ENCODE assay signal across 8 mouse cellular contexts in genomic region chr3:94953764-94954616, GRCm38 (mm10). TPM values are rescaled to one million over a fixed set of nuclear protein-coding genes. Genes with fewer than 3 reads are reported as not detected.
DNase-seq lines count a peak whose midpoint lies in the region; ATAC-seq lines count a peak whose summit lies in the region.

TSS of gene Rfx5 (plus strand) at chr3:94954075.

- H3K4me3 ChIP-seq in heart, embryonic 10.5 days = peak within 1 kb of the TSS; percentile 90
- peak within 1 kb of the TSS; percentile 85 for H3K4me3 ChIP-seq in kidney, embryonic 15.5 days (replicated peaks)

- no peaks in the 10 kb centered on the region for H3K27me3 ChIP-seq in heart, embryonic 10.5 days (ENCODE audit: insufficient read depth, poor library complexity, severe bottlenecking)
- no peaks in the 10 kb centered on the region for H3K27me3 ChIP-seq in kidney, embryonic 15.5 days

- DNase-seq in B cell, adult 2 months = peak; percentile 89 to 92
- peak; percentile 99 for DNase-seq in brain, adult 2 months (ENCODE audit: low read depth, low spot score)
- DNase-seq in heart, embryonic 10.5 days (ENCODE audit: low spot score) = peak; percentile 94
- DNase-seq in liver = peak; percentile 87
- peak; percentile 88 to 91 for DNase-seq in spleen, postnatal 4 days (ENCODE audit: low spot score in 2 of 2)

- peak within 1 kb of the TSS; percentile 76 for H3K4me2 ChIP-seq in kidney, embryonic 15.5 days

- H3K9me3 ChIP-seq in heart, embryonic 10.5 days = no peaks in the 10 kb centered on the region
- H3K9me3 ChIP-seq in kidney, embryonic 15.5 days (replicated peaks) = no peaks in the 10 kb centered on the region

- ATAC-seq in erythroblast, adult 5-6 weeks (replicated peaks; ENCODE audit: low FRiP score, poor library complexity, severe bottlenecking) = peak; percentile 94
- peak; percentile 98 for ATAC-seq in kidney, embryonic 15.5 days (replicated peaks; ENCODE audit: low FRiP score)
- peak; percentile 95 for ATAC-seq in monocyte, adult 5-6 weeks (replicated peaks; ENCODE audit: insufficient number of reproducible peaks, low FRiP score, low TSS enrichment, poor library complexity, severe bottlenecking)

- under 1% methylated on average over 50 of the region's 50 CpGs for WGBS in heart, embryonic 10.5 days
- under 1% methylated on average over 50 of the region's 50 CpGs for WGBS in kidney, embryonic 15.5 days

- H3K27ac ChIP-seq in heart, embryonic 10.5 days = peak within 1 kb of the TSS; percentile 98
- peak within 1 kb of the TSS; percentile 96 for H3K27ac ChIP-seq in kidney, embryonic 15.5 days

- H3K9ac ChIP-seq in kidney, embryonic 15.5 days = peak within 1 kb of the TSS; percentile 87

- peaks cover 22% of the 10 kb centered on the region for H3K4me1 ChIP-seq in heart, embryonic 10.5 days
- peaks cover 24% of the 10 kb centered on the region for H3K4me1 ChIP-seq in kidney, embryonic 15.5 days

- H3K36me3 ChIP-seq in heart, embryonic 10.5 days = peaks cover 38% of the 10 kb centered on the region
- H3K36me3 ChIP-seq in kidney, embryonic 15.5 days = peaks cover 37% of the 10 kb centered on the region

RNA-seq across cellular contexts. Expression of gene Rfx5, which starts in this region (rescaled TPM):
- 3.3 and 4.2 TPM in 2 replicates for total RNA-seq in erythroblast, adult 5-6 weeks (2015; ENCODE audit: low replicate concordance)
- 2.2 and 5.9 TPM in 2 replicates for total RNA-seq in erythroblast, adult 5-6 weeks (2017; ENCODE audit: low replicate concordance)
- polyA plus RNA-seq in heart, embryonic 10.5 days (2016; fragmentation: Nextera tagmentation; extraction: Ambion mirVana) = 7.3 and 7.8 TPM in 2 replicates
- polyA plus RNA-seq in kidney, embryonic 15.5 days (2015; fragmentation: Nextera tagmentation; extraction: Ambion mirVana) = 8.9 and 10.8 TPM in 2 replicates
- total RNA-seq in monocyte, adult 5-6 weeks (2017) = 13.9 to 19.6 TPM (median 17.9 TPM) in 3 replicates

Comparison
In these comparisons a context has a peak if more than half of its experiments do, and no peak if none do; other contexts are left out.
1. Peak in every context shown above with its lines: DNase-seq, ATAC-seq, H3K4me3 ChIP-seq and H3K27ac ChIP-seq.